Mouse (Mus musculus): ENCODE data around the gene Thegl.
"Not testable (repeated sequence)": the region's sequence is repeated elsewhere in the genome, so short reads cannot be mapped to it uniquely, and the experiment has no call there.

Thegl gene

GRCm38 (mm10) chr5:77087122-77087521 is 71.3 kb downstream of the Thegl start:
- in situ Hi-C loops (cut with MboI; ENCODE audit: low pct_unique_long_range_greater_than_20kb in 1 of 2, low sequenced_read_pairs in 2 of 2, unreplicated experiment in 1 of 2) = loop anchor here in 1 of 2 experiments (5.0 kb wide), 1 partner anchor 80 kb away; no protein-coding TSS in a partner anchor

GRCm38 (mm10) chr5:77089294-77089693 is 73.5 kb downstream of the Thegl start:
- in situ Hi-C loops (cut with MboI; ENCODE audit: low pct_unique_long_range_greater_than_20kb in 1 of 2, low sequenced_read_pairs in 2 of 2, unreplicated experiment in 1 of 2) = loop anchor here in 1 of 2 experiments (5.0 kb wide), 1 partner anchor 78 kb away; no protein-coding TSS in a partner anchor

GRCm38 (mm10) chr5:77089901-77090300 is 74.1 kb downstream of the Thegl start:
- in situ Hi-C loops (cut with MboI; ENCODE audit: low pct_unique_long_range_greater_than_20kb in 1 of 2, low sequenced_read_pairs in 2 of 2, unreplicated experiment in 1 of 2) = loop anchor here in 1 of 2 experiments (5.0 kb wide), 1 partner anchor 77 kb away; no protein-coding TSS in a partner anchor

GRCm38 (mm10) chr5:77090521-77091096 is 74.8 kb downstream of the Thegl start:
- in situ Hi-C loops (cut with MboI; ENCODE audit: low pct_unique_long_range_greater_than_20kb in 1 of 2, low sequenced_read_pairs in 2 of 2, unreplicated experiment in 1 of 2) = no loop called here

GRCm38 (mm10) chr5:77091923-77092322 is 76.1 kb downstream of the Thegl start:
- in situ Hi-C loops (cut with MboI; ENCODE audit: low pct_unique_long_range_greater_than_20kb in 1 of 2, low sequenced_read_pairs in 2 of 2, unreplicated experiment in 1 of 2) = no loop called here

GRCm38 (mm10) chr5:77092531-77092930 is 76.7 kb downstream of the Thegl start:
- in situ Hi-C loops (cut with MboI; ENCODE audit: low pct_unique_long_range_greater_than_20kb in 1 of 2, low sequenced_read_pairs in 2 of 2, unreplicated experiment in 1 of 2) = no loop called here

- in situ Hi-C loops (cut with MboI; ENCODE audit: low pct_unique_long_range_greater_than_20kb in 1 of 2, low sequenced_read_pairs in 2 of 2, unreplicated experiment in 1 of 2) = no loop called here
Observed at GRCm38 (mm10) chr5:77093961-77094360, 78.1 kb downstream of the Thegl start.

GRCm38 (mm10) chr5:77094510-77095491 is 79.0 kb downstream of the Thegl start:
- in situ Hi-C loops (cut with MboI; ENCODE audit: low pct_unique_long_range_greater_than_20kb in 1 of 2, low sequenced_read_pairs in 2 of 2, unreplicated experiment in 1 of 2) = no loop called here

GRCm38 (mm10) chr5:77096194-77096593 is 80.4 kb downstream of the Thegl start:
- in situ Hi-C loops (cut with MboI; ENCODE audit: low pct_unique_long_range_greater_than_20kb in 1 of 2, low sequenced_read_pairs in 2 of 2, unreplicated experiment in 1 of 2) = not testable (repeated sequence)

- in situ Hi-C loops (cut with MboI; ENCODE audit: low pct_unique_long_range_greater_than_20kb in 1 of 2, low sequenced_read_pairs in 2 of 2, unreplicated experiment in 1 of 2) = no loop called here
Observed at GRCm38 (mm10) chr5:77097686-77098085, 81.9 kb downstream of the Thegl start.

GRCm38 (mm10) chr5:77098874-77099273 is 83.1 kb downstream of the Thegl start:
- in situ Hi-C loops (cut with MboI; ENCODE audit: low pct_unique_long_range_greater_than_20kb in 1 of 2, low sequenced_read_pairs in 2 of 2, unreplicated experiment in 1 of 2) = no loop called here

GRCm38 (mm10) chr5:77099317-77099996 is 83.6 kb downstream of the Thegl start:
- in situ Hi-C loops (cut with MboI; ENCODE audit: low pct_unique_long_range_greater_than_20kb in 1 of 2, low sequenced_read_pairs in 2 of 2, unreplicated experiment in 1 of 2) = no loop called here

- in situ Hi-C loops (cut with MboI; ENCODE audit: low pct_unique_long_range_greater_than_20kb in 1 of 2, low sequenced_read_pairs in 2 of 2, unreplicated experiment in 1 of 2) = no loop called here
Observed at GRCm38 (mm10) chr5:77099997-77100380, 84.2 kb downstream of the Thegl start.

- in situ Hi-C loops (cut with MboI; ENCODE audit: low pct_unique_long_range_greater_than_20kb in 1 of 2, low sequenced_read_pairs in 2 of 2, unreplicated experiment in 1 of 2) = no loop called here
Observed at GRCm38 (mm10) chr5:77100691-77101090, 84.9 kb downstream of the Thegl start.

GRCm38 (mm10) chr5:77102522-77103365 is 86.9 kb downstream of the Thegl start:
- in situ Hi-C loops (cut with MboI; ENCODE audit: low pct_unique_long_range_greater_than_20kb in 1 of 2, low sequenced_read_pairs in 2 of 2, unreplicated experiment in 1 of 2) = no loop called here

GRCm38 (mm10) chr5:77107146-77107822 is 91.5 kb downstream of the Thegl start:
- in situ Hi-C loops (cut with MboI; ENCODE audit: low pct_unique_long_range_greater_than_20kb in 1 of 2, low sequenced_read_pairs in 2 of 2, unreplicated experiment in 1 of 2) = no loop called here

- in situ Hi-C loops (cut with MboI; ENCODE audit: low pct_unique_long_range_greater_than_20kb in 1 of 2, low sequenced_read_pairs in 2 of 2, unreplicated experiment in 1 of 2) = no loop called here
Observed at GRCm38 (mm10) chr5:77108806-77109205, 93.0 kb downstream of the Thegl start.

GRCm38 (mm10) chr5:77109814-77110213 is 94.0 kb downstream of the Thegl start:
- in situ Hi-C loops (cut with MboI; ENCODE audit: low pct_unique_long_range_greater_than_20kb in 1 of 2, low sequenced_read_pairs in 2 of 2, unreplicated experiment in 1 of 2) = no loop called here

Data from mouse embryonic stem cell (cell line).